Mouse (Mus musculus): Measurements from ENCODE around the gene Gm17428. TPM values are rescaled to one million over a fixed set of nuclear protein-coding genes. Genes with fewer than 3 reads are reported as not detected.
A peak's percentile ranks its signal among the peaks of the same experiment; 100 is the strongest.
"Not testable (repeated sequence)": the region's sequence is repeated elsewhere in the genome, so short reads cannot be mapped to it uniquely, and the experiment has no call there.

The Gm17428 gene
- total RNA-seq, 2 experiments from 2014 or later, result not detected

- DNase-seq (ENCODE audit: low spot score in 2 of 2), result no peak
- intact Hi-C loops (cut with DNase I), result loop anchor here (1.0 kb wide), 1 partner anchor 26 kb away; no protein-coding TSS in a partner anchor
Measured at GRCm38 (mm10) chr14:54948781-54949180, 28.0 kb upstream of the Gm17428 start.

- DNase-seq (ENCODE audit: low spot score in 2 of 2), result no peak
- intact Hi-C loops (cut with DNase I), result no loop called here
Measured at GRCm38 (mm10) chr14:54950493-54950892, 26.2 kb upstream of the Gm17428 start.

GRCm38 (mm10) chr14:54951587-54951986, 25.1 kb upstream of the Gm17428 start:
- DNase-seq (ENCODE audit: low spot score in 2 of 2), result no peak
- intact Hi-C loops (cut with DNase I), result no loop called here

GRCm38 (mm10) chr14:54953664-54954206, 23.0 kb upstream of the Gm17428 start:
- no peak for DNase-seq (ENCODE audit: low spot score in 2 of 2)
- intact Hi-C loops (cut with DNase I), result no loop called here

GRCm38 (mm10) chr14:54954474-54954873, 22.3 kb upstream of the Gm17428 start:
- DNase-seq (ENCODE audit: low spot score in 2 of 2), result no peak
- intact Hi-C loops (cut with DNase I), result no loop called here

GRCm38 (mm10) chr14:54955481-54955880, 21.3 kb upstream of the Gm17428 start:
- intact Hi-C loops (cut with DNase I), result no loop called here
- DNase-seq (ENCODE audit: low spot score in 2 of 2), result no peak

GRCm38 (mm10) chr14:54956533-54956932, 20.2 kb upstream of the Gm17428 start:
- intact Hi-C loops (cut with DNase I), result no loop called here
- DNase-seq (ENCODE audit: low spot score in 2 of 2), result no peak

GRCm38 (mm10) chr14:54958503-54958902, 18.2 kb upstream of the Gm17428 start:
- intact Hi-C loops (cut with DNase I), result no loop called here
- no peak for DNase-seq (ENCODE audit: low spot score in 2 of 2)

GRCm38 (mm10) chr14:54959197-54959596, 17.5 kb upstream of the Gm17428 start:
- DNase-seq (ENCODE audit: low spot score in 2 of 2), result no peak
- intact Hi-C loops (cut with DNase I), result no loop called here

GRCm38 (mm10) chr14:54959853-54960613, 16.7 kb upstream of the Gm17428 start:
- intact Hi-C loops (cut with DNase I); DNase-seq (ENCODE audit: low spot score in 2 of 2): not testable (repeated sequence)

GRCm38 (mm10) chr14:54960769-54961168, 16.0 kb upstream of the Gm17428 start:
- intact Hi-C loops (cut with DNase I), result no loop called here
- DNase-seq (ENCODE audit: low spot score in 2 of 2), result peak; percentile 27 to 57

GRCm38 (mm10) chr14:54961487-54961886, 15.2 kb upstream of the Gm17428 start:
- DNase-seq (ENCODE audit: low spot score in 2 of 2), result no peak
- intact Hi-C loops (cut with DNase I), result no loop called here

GRCm38 (mm10) chr14:54962714-54963113, 14.0 kb upstream of the Gm17428 start:
- intact Hi-C loops (cut with DNase I), result no loop called here
- no peak for DNase-seq (ENCODE audit: low spot score in 2 of 2)

GRCm38 (mm10) chr14:54963727-54964126, 13.0 kb upstream of the Gm17428 start:
- intact Hi-C loops (cut with DNase I), result no loop called here
- DNase-seq (ENCODE audit: low spot score in 2 of 2), result no peak

GRCm38 (mm10) chr14:54965044-54965443, 11.7 kb upstream of the Gm17428 start:
- intact Hi-C loops (cut with DNase I), result no loop called here
- no peak for DNase-seq (ENCODE audit: low spot score in 2 of 2)

- no peak for DNase-seq (ENCODE audit: low spot score in 2 of 2)
- intact Hi-C loops (cut with DNase I), result no loop called here
Measured at GRCm38 (mm10) chr14:54965631-54966030, 11.1 kb upstream of the Gm17428 start.

GRCm38 (mm10) chr14:54966320-54966977, 10.3 kb upstream of the Gm17428 start, which contains the start of gene Myh6:
TSS of gene Myh6 (minus strand) at chr14:54966927.
- intact Hi-C loops (cut with DNase I), result no loop called here
- DNase-seq (ENCODE audit: low spot score in 2 of 2), result no peak

- intact Hi-C loops (cut with DNase I), result no loop called here
- DNase-seq (ENCODE audit: low spot score in 2 of 2), result no peak
Measured at GRCm38 (mm10) chr14:54967874-54968273, 8.9 kb upstream of the Gm17428 start.

GRCm38 (mm10) chr14:54968344-54968743, 8.4 kb upstream of the Gm17428 start:
- intact Hi-C loops (cut with DNase I), result no loop called here
- no peak for DNase-seq (ENCODE audit: low spot score in 2 of 2)

GRCm38 (mm10) chr14:54972786-54973185, 3.9 kb upstream of the Gm17428 start:
- DNase-seq (ENCODE audit: low spot score in 2 of 2); intact Hi-C loops (cut with DNase I): not testable (repeated sequence)

All from left cerebral cortex, postnatal 25 days (tissue).